In genomic region chr2:33795001-33795580, GRCm38 (mm10) we compare ENCODE assay signal across 11 mouse cellular contexts.
A peak's percentile ranks its signal among the peaks of the same experiment; 100 is the strongest.
DNase-seq lines count a peak whose midpoint lies in the region; ATAC-seq and TF ChIP-seq lines count a peak whose summit lies in the region.
"Had no signal": no experiment of that assay in that cellular context is flagged by ENCODE, and none has a peak within 500 bp of the region (broad histone marks: within the 10 kb centered on the region; RNA-seq: fewer than 3 reads in every experiment).

No protein-coding gene starts in this region.

- H3K36me3 ChIP-seq in forebrain, embryonic 10.5 days (replicated peaks), result peaks cover 28% of the 10 kb centered on the region
- H3K36me3 ChIP-seq in forebrain, embryonic 11.5 days (ENCODE audit: control insufficient read depth, insufficient read depth, low read length), result no peaks in the 10 kb centered on the region
- peaks cover 4% of the 10 kb centered on the region; the same call in 1 of the 2 replicates for H3K36me3 ChIP-seq in thymus, adult 2 months (ENCODE audit: control insufficient read depth, insufficient read depth, low read length)
- H3K36me3 ChIP-seq in limb, embryonic 13.5 days, result peaks cover 25% of the 10 kb centered on the region
- no peaks in the 10 kb centered on the region for H3K36me3 ChIP-seq in kidney, embryonic 16.5 days (ENCODE audit: insufficient read depth, low read length)
- H3K36me3 ChIP-seq: lung, embryonic 15.5 days had no signal

- H3K4me2 ChIP-seq in forebrain, embryonic 11.5 days (ENCODE audit: low read depth, low read length, severe bottlenecking), result no peak overlapping the region
- 0 out of 2 replicates have a peak overlapping the region, but pooled peaks have one; percentile 4 for H3K4me2 ChIP-seq in limb, embryonic 13.5 days (replicated peaks)
- no peak overlapping the region for H3K4me2 ChIP-seq in kidney, embryonic 16.5 days (replicated peaks; ENCODE audit: low read depth, low read length)
- H3K4me2 ChIP-seq: lung, embryonic 15.5 days had no signal

- H3K27me3 ChIP-seq in forebrain, embryonic 10.5 days (ENCODE audit: poor library complexity, severe bottlenecking), result peaks cover 50% of the 10 kb centered on the region
- no peaks in the 10 kb centered on the region for H3K27me3 ChIP-seq in forebrain, embryonic 11.5 days (ENCODE audit: control insufficient read depth, insufficient read depth, low read length)
- H3K27me3 ChIP-seq in thymus, adult 2 months (ENCODE audit: control insufficient read depth, insufficient read depth, low read length), result no peaks in the 10 kb centered on the region
- no peaks in the 10 kb centered on the region for H3K27me3 ChIP-seq in limb, embryonic 13.5 days
- no peaks in the 10 kb centered on the region for H3K27me3 ChIP-seq in kidney, embryonic 16.5 days (ENCODE audit: insufficient read depth, low read length)
- H3K27me3 ChIP-seq: lung, embryonic 15.5 days had no signal

- H3K27ac ChIP-seq in forebrain, embryonic 10.5 days, result 0 out of 2 replicates have a peak overlapping the region, but pooled peaks have one; percentile 56
- H3K27ac ChIP-seq in forebrain, embryonic 11.5 days (ENCODE audit: low read depth, low read length), result no peak overlapping the region
- H3K27ac ChIP-seq in thymus, adult 2 months (ENCODE audit: control insufficient read depth, insufficient read depth, low read length), result no peak overlapping the region; the same call in 1 of the 2 replicates
- peak overlapping the region; percentile 44; the same call in 1 of the 2 replicates for H3K27ac ChIP-seq in limb, embryonic 13.5 days
- H3K27ac ChIP-seq in kidney, embryonic 16.5 days (ENCODE audit: low read length), result no peak overlapping the region
- H3K27ac ChIP-seq: lung, embryonic 15.5 days had no signal

- ATAC-seq in forebrain, embryonic 11.5 days (replicated peaks; ENCODE audit: low FRiP score), result no peak
- no peak for ATAC-seq in limb, embryonic 13.5 days (ENCODE audit: low FRiP score, low read depth)
- ATAC-seq in kidney, embryonic 16.5 days (ENCODE audit: low FRiP score, low TSS enrichment), result no peak

- peaks cover 63% of the 10 kb centered on the region for H3K4me1 ChIP-seq in forebrain, embryonic 10.5 days
- H3K4me1 ChIP-seq in forebrain, embryonic 11.5 days (replicated peaks; ENCODE audit: control insufficient read depth, insufficient read depth, low read length), result peaks cover 6% of the 10 kb centered on the region; the same call in 1 of the 2 replicates
- peaks cover 11% of the 10 kb centered on the region for H3K4me1 ChIP-seq in thymus, adult 2 months (replicated peaks; ENCODE audit: control insufficient read depth, insufficient read depth, low read length)
- H3K4me1 ChIP-seq in limb, embryonic 13.5 days, result peaks cover 65% of the 10 kb centered on the region
- peaks cover 5% of the 10 kb centered on the region; the same call in 1 of the 2 replicates for H3K4me1 ChIP-seq in kidney, embryonic 16.5 days (ENCODE audit: insufficient read depth, low read length)

- no peaks in the 10 kb centered on the region for H3K9me3 ChIP-seq in forebrain, embryonic 10.5 days
- H3K9me3 ChIP-seq in forebrain, embryonic 11.5 days (ENCODE audit: control insufficient read depth, low read length), result no peaks in the 10 kb centered on the region
- no peaks in the 10 kb centered on the region for H3K9me3 ChIP-seq in limb, embryonic 13.5 days
- no peaks in the 10 kb centered on the region for H3K9me3 ChIP-seq in kidney, embryonic 16.5 days (ENCODE audit: low read length)
- H3K9me3 ChIP-seq: lung, embryonic 15.5 days had no signal

- 92% methylated on average over 7 of the region's 7 CpGs for WGBS in forebrain, embryonic 10.5 days
- 88% methylated on average over 7 of the region's 7 CpGs for WGBS in forebrain, embryonic 11.5 days
- WGBS in thymus, adult 2 months, result 85% methylated on average over 7 of the region's 7 CpGs
- WGBS in limb, embryonic 13.5 days, result 82% methylated on average over 7 of the region's 7 CpGs
- WGBS in kidney, embryonic 16.5 days, result 90% methylated on average over 7 of the region's 7 CpGs

- no peak for DNase-seq in forebrain, embryonic 10.5 days (ENCODE audit: extremely low spot score, low spot score)
- no peak for DNase-seq in forebrain, embryonic 11.5 days (ENCODE audit: low spot score)
- peak; percentile 28 for DNase-seq in thymus, postnatal 25 days
- no peak for DNase-seq in thymus, adult 2 months
- DNase-seq in urinary bladder, postnatal 14 days (ENCODE audit: low spot score), result no peak
- DNase-seq in testis, postnatal 10 days (ENCODE audit: low spot score), result no peak
- DNase-seq: adrenal gland, postnatal 10 days; kidney, postnatal 10 days had no signal

- H3K9ac ChIP-seq in forebrain, embryonic 11.5 days (ENCODE audit: low read length), result no peak overlapping the region
- peak overlapping the region; percentile 31 for H3K9ac ChIP-seq in limb, embryonic 13.5 days
- H3K9ac ChIP-seq in kidney, embryonic 16.5 days (replicated peaks; ENCODE audit: low read length), result no peak overlapping the region
- H3K9ac ChIP-seq: lung, embryonic 15.5 days had no signal

- H3K4me3 ChIP-seq in forebrain, embryonic 10.5 days, result no peak overlapping the region
- H3K4me3 ChIP-seq in forebrain, embryonic 11.5 days (ENCODE audit: low read depth, low read length), result no peak overlapping the region
- no peak overlapping the region for H3K4me3 ChIP-seq in thymus, adult 2 months (ENCODE audit: control insufficient read depth, insufficient read depth, low read length)
- no peak overlapping the region for H3K4me3 ChIP-seq in limb, embryonic 13.5 days
- no peak overlapping the region for H3K4me3 ChIP-seq in kidney, embryonic 16.5 days (ENCODE audit: low read length)
- H3K4me3 ChIP-seq: lung, embryonic 15.5 days had no signal

- TF ChIP-seq POLR2A in thymus, adult 2 months (IDR thresholded peaks at IDR 0.05; ENCODE audit: control insufficient read depth, extremely low read depth, insufficient read depth, low read length, poor library complexity), result no peak

- TF ChIP-seq CTCF in thymus, adult 2 months (IDR thresholded peaks at IDR 0.05; ENCODE audit: borderline replicate concordance, control insufficient read depth, extremely low read depth, insufficient read depth, low read length, poor library complexity), result no peak

Comparison
In these comparisons a context has a peak if more than half of its experiments do, and no peak if none do; other contexts are left out.
1. H3K27ac ChIP-seq: peak in forebrain, embryonic 10.5 days (single experiment) and limb, embryonic 13.5 days (single experiment); none in forebrain, embryonic 11.5 days (single experiment), thymus, adult 2 months (single experiment) and kidney, embryonic 16.5 days (single experiment).